Mouse (Mus musculus): ENCODE results near the gene Pkdrej. TPM values are rescaled to one million over a fixed set of nuclear protein-coding genes. Genes with fewer than 3 reads are reported as not detected.

Gene Pkdrej
- polyA plus RNA-seq, 1 experiment from 2014 or later: 0.06 TPM

- H3K9me3 ChIP-seq: no peaks in the 10 kb centered on the region
- H3K4me2 ChIP-seq (replicated peaks): no peak overlapping the region
- 79% methylated on average over 6 of the region's 6 CpGs for WGBS
- no peak for ATAC-seq (ENCODE audit: low FRiP score, low read depth)
- peaks cover 7% of the 10 kb centered on the region for H3K4me1 ChIP-seq
- H3K27ac ChIP-seq: no peak overlapping the region
- H3K36me3 ChIP-seq: no peaks in the 10 kb centered on the region
- H3K27me3 ChIP-seq (replicated peaks): no peaks in the 10 kb centered on the region
- no peak overlapping the region for H3K4me3 ChIP-seq
- H3K9ac ChIP-seq: no peak overlapping the region
These were observed 13.5 kb downstream of the Pkdrej start for GRCm38 (mm10) chr15:85808031-85808430.

DNA sequence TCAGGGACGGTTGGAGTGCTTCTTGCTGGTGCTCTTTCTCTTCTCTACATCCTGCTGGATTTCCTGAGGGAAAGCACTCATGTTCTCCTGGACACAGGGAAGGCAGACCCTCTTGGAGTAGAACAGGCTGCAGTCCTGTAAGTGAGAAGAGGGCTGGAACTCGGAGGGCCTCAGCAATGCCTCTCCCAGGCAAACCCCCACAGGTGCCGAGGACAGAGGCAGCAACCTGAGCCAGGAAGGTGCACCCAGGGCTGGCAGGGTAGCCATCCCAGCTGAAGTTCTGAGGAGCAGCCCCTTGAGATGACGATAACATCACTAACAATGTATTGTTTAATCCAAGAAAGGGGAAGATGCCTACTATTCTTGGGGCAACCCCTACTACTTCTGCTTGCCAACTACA lies 14.1 kb downstream of the Pkdrej start:
- 80% methylated on average over 4 of the region's 4 CpGs for WGBS
- peaks cover 7% of the 10 kb centered on the region for H3K4me1 ChIP-seq
- H3K9me3 ChIP-seq: no peaks in the 10 kb centered on the region
- no peak overlapping the region for H3K4me3 ChIP-seq
- H3K4me2 ChIP-seq (replicated peaks): no peak overlapping the region
- no peak for ATAC-seq (ENCODE audit: low FRiP score, low read depth)
- H3K36me3 ChIP-seq: no peaks in the 10 kb centered on the region
- no peak overlapping the region for H3K27ac ChIP-seq
- no peak overlapping the region for H3K9ac ChIP-seq
- H3K27me3 ChIP-seq (replicated peaks): no peaks in the 10 kb centered on the region

- WGBS: 88% methylated on average over 4 of the region's 4 CpGs
- Histone ChIP-seq H3K4me1 (peaks cover 7% of the 10 kb centered on the region), H3K27ac (no peak overlapping the region), H3K36me3 (no peaks in the 10 kb centered on the region), H3K4me2 (replicated peaks) (no peak overlapping the region), H3K27me3 (replicated peaks) (no peaks in the 10 kb centered on the region), H3K9me3 (no peaks in the 10 kb centered on the region), H3K9ac (no peak overlapping the region), H3K4me3 (no peak overlapping the region)
- no peak for ATAC-seq (ENCODE audit: low FRiP score, low read depth)
These were observed 14.6 kb downstream of the Pkdrej start for GRCm38 (mm10) chr15:85806886-85807285.

GRCm38 (mm10) chr15:85802931-85803330 lies 18.6 kb downstream of the Pkdrej start:
- Histone ChIP-seq H3K4me2 (replicated peaks) (no peak overlapping the region), H3K9me3 (no peaks in the 10 kb centered on the region), H3K36me3 (no peaks in the 10 kb centered on the region), H3K27me3 (replicated peaks) (no peaks in the 10 kb centered on the region), H3K9ac (no peak overlapping the region), H3K4me1 (no peaks in the 10 kb centered on the region), H3K4me3 (no peak overlapping the region), H3K27ac (no peak overlapping the region)
- ATAC-seq (ENCODE audit: low FRiP score, low read depth): no peak
- 79% methylated on average over 2 of the region's 2 CpGs for WGBS

DNA sequence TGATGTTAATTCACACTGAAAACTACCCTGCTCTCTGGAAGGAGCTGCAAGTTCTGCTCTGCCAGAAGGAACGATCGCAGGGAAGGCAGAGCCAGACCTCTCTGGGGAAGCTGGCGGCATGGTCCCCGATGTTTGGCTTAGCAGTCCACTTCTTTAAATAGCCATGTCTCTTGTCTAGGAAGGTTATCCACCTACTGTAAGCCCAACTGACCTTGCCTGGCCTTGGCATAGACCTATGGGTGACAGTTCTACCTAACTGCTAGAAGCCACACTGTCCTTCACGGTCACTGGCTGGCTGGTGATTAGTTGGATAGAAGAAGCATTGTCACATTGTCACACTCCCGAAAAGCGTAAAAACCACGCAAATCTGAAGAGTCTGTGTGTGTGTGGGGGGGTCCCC lies 22.9 kb downstream of the Pkdrej start:
- Histone ChIP-seq H3K27ac (no peak overlapping the region), H3K9ac (no peak overlapping the region), H3K27me3 (replicated peaks) (no peaks in the 10 kb centered on the region), H3K4me1 (no peaks in the 10 kb centered on the region), H3K4me3 (no peak overlapping the region), H3K9me3 (no peaks in the 10 kb centered on the region), H3K4me2 (replicated peaks) (no peak overlapping the region), H3K36me3 (no peaks in the 10 kb centered on the region)
- no peak for ATAC-seq (ENCODE audit: low FRiP score, low read depth)
- 91% methylated on average over 8 of the region's 8 CpGs for WGBS

DNA sequence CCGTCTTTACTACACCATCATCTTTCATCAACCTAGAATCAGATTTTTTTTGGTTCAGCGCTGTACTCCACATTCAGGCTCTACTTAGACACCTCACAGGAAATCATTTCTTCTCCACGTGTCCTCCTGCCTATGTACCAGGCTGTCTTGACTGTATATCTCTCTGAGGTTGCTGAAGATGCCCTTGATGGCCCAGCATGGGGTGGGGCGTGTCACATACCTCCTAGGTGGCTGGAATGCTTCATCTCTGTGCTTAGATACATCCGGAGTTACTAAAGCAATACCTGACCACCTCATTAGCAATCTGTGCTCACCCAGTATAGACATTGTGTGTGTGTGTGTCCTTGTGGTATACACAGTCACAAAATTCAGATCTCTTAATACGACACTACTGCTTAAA lies 26.0 kb downstream of the Pkdrej start:
- WGBS: 87% methylated on average over 6 of the region's 6 CpGs
- ATAC-seq (ENCODE audit: low FRiP score, low read depth): no peak
- Histone ChIP-seq H3K4me1 (no peaks in the 10 kb centered on the region), H3K27me3 (replicated peaks) (no peaks in the 10 kb centered on the region), H3K9me3 (no peaks in the 10 kb centered on the region), H3K36me3 (no peaks in the 10 kb centered on the region), H3K4me3 (no peak overlapping the region), H3K4me2 (replicated peaks) (no peak overlapping the region), H3K9ac (no peak overlapping the region), H3K27ac (no peak overlapping the region)

GRCm38 (mm10) chr15:85792819-85793218 lies 28.7 kb downstream of the Pkdrej start:
- Histone ChIP-seq H3K4me3 (no peak overlapping the region), H3K4me1 (no peaks in the 10 kb centered on the region), H3K27me3 (replicated peaks) (no peaks in the 10 kb centered on the region), H3K4me2 (replicated peaks) (no peak overlapping the region), H3K27ac (no peak overlapping the region), H3K9me3 (no peaks in the 10 kb centered on the region), H3K36me3 (no peaks in the 10 kb centered on the region), H3K9ac (no peak overlapping the region)
- WGBS: 82% methylated on average over 1 of the region's 1 CpGs
- ATAC-seq (ENCODE audit: low FRiP score, low read depth): no peak

GRCm38 (mm10) chr15:85791449-85791848 lies 30.1 kb downstream of the Pkdrej start:
- H3K4me1 ChIP-seq: no peaks in the 10 kb centered on the region
- no peak overlapping the region for H3K4me3 ChIP-seq
- H3K36me3 ChIP-seq: no peaks in the 10 kb centered on the region
- no peak overlapping the region for H3K27ac ChIP-seq
- H3K4me2 ChIP-seq (replicated peaks): no peak overlapping the region
- ATAC-seq (ENCODE audit: low FRiP score, low read depth): no peak
- 84% methylated on average over 4 of the region's 4 CpGs for WGBS
- no peak overlapping the region for H3K9ac ChIP-seq
- no peaks in the 10 kb centered on the region for H3K27me3 ChIP-seq (replicated peaks)
- H3K9me3 ChIP-seq: no peaks in the 10 kb centered on the region

DNA sequence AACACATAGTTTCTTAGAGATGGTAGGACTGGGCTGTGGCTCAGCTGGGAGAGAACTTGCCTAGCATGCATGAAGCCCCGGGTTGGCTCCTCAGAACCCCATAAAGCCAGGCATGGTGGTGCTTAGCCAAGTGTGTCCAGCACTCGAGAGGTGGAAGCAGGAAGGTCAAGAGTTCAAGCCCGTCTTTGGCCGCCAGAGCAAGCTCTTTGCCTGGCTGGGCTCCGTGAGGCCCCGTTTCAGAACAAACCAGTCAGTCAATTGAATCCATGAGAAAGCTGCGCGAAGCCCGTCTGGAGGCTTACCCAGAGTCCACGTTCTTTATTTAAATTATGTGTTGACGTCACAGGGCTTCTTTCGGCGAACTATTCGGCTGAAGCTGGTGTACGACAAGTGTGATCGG lies 32.9 kb downstream of the Pkdrej start:
- H3K9me3 ChIP-seq: no peaks in the 10 kb centered on the region
- H3K4me1 ChIP-seq: no peaks in the 10 kb centered on the region
- H3K27me3 ChIP-seq (replicated peaks): no peaks in the 10 kb centered on the region
- no peak overlapping the region for H3K4me2 ChIP-seq (replicated peaks)
- H3K4me3 ChIP-seq: no peak overlapping the region
- H3K9ac ChIP-seq: no peak overlapping the region
- WGBS: 80% methylated on average over 16 of the region's 16 CpGs
- H3K27ac ChIP-seq: no peak overlapping the region
- no peak for ATAC-seq (ENCODE audit: low FRiP score, low read depth)
- no peaks in the 10 kb centered on the region for H3K36me3 ChIP-seq

DNA sequence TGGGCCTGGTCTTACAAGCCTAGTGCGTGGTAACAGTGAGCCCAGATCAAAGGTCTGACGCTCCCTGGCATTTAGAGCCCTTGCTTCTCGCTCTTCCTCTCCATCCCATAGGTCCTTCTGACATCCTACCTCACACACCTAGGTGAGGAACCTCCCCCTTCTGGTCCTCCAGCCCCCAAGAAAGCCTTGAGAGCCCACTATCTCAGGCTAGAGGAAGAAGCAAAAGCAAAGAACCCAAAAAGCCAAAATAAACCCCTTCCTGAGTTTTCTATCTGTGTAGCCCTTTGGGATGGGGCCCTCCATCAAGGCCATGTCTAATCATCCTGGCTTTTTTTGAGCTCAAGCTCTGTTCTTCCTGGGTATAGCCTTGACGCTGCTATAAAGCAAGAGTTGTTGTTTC lies 33.5 kb downstream of the Pkdrej start:
- no peak overlapping the region for H3K4me2 ChIP-seq (replicated peaks)
- H3K36me3 ChIP-seq: no peaks in the 10 kb centered on the region
- no peaks in the 10 kb centered on the region for H3K27me3 ChIP-seq (replicated peaks)
- no peak overlapping the region for H3K9ac ChIP-seq
- WGBS: 88% methylated on average over 4 of the region's 4 CpGs
- no peak overlapping the region for H3K27ac ChIP-seq
- ATAC-seq (ENCODE audit: low FRiP score, low read depth): no peak
- H3K9me3 ChIP-seq: no peaks in the 10 kb centered on the region
- H3K4me1 ChIP-seq: no peaks in the 10 kb centered on the region
- H3K4me3 ChIP-seq: no peak overlapping the region

DNA sequence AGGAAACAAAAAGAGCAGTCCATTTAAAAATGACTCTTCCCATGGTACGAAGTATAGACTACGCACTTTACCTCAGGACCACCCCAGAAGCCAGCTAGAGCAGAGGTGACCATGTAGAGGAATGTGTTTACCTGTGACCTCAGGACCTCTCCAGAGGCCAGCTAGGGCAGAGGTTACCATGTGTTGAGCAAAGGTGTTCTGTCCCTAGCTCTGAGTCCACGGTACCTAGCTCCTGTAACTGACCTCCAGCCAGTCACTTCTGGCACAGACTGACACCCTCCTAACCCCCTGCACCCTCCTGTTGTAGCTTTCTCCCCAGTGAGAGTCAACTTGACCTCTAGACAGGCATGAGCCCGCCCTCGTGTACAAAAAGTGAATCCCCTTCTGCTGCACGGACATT lies 34.1 kb downstream of the Pkdrej start:
- no peaks in the 10 kb centered on the region for H3K9me3 ChIP-seq
- H3K27me3 ChIP-seq (replicated peaks): no peaks in the 10 kb centered on the region
- no peaks in the 10 kb centered on the region for H3K36me3 ChIP-seq
- ATAC-seq (ENCODE audit: low FRiP score, low read depth): no peak
- no peak overlapping the region for H3K27ac ChIP-seq
- no peak overlapping the region for H3K4me3 ChIP-seq
- no peak overlapping the region for H3K4me2 ChIP-seq (replicated peaks)
- H3K4me1 ChIP-seq: no peaks in the 10 kb centered on the region
- H3K9ac ChIP-seq: no peak overlapping the region
- WGBS: 91% methylated on average over 6 of the region's 6 CpGs

DNA sequence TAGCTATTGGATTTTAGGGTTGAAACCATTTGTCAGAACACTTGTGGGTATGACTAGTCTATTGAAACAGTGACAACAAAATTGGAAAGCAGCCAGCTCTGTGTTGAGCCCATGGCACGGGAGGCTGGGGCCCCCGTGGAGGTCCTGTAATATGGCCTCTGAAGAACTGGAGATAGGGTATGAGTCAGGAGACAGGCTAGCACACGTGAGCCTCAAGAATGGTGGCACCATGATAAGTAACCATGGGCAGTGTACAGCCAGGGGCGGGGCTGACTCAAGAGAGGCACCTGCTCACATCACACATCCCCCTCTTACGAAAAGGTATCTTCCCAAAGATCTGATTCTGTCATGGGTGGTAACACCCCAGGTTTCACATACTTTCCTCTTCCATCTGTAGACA lies 34.8 kb downstream of the Pkdrej start:
- Histone ChIP-seq H3K9me3 (no peaks in the 10 kb centered on the region), H3K27ac (no peak overlapping the region), H3K4me2 (replicated peaks) (no peak overlapping the region), H3K36me3 (no peaks in the 10 kb centered on the region), H3K9ac (no peak overlapping the region), H3K4me3 (no peak overlapping the region), H3K27me3 (replicated peaks) (no peaks in the 10 kb centered on the region), H3K4me1 (no peaks in the 10 kb centered on the region)
- ATAC-seq (ENCODE audit: low FRiP score, low read depth): no peak
- WGBS: 85% methylated on average over 5 of the region's 5 CpGs

- Histone ChIP-seq H3K36me3 (no peaks in the 10 kb centered on the region), H3K4me1 (no peaks in the 10 kb centered on the region), H3K27ac (no peak overlapping the region), H3K27me3 (replicated peaks) (no peaks in the 10 kb centered on the region), H3K4me3 (no peak overlapping the region), H3K4me2 (replicated peaks) (no peak overlapping the region), H3K9ac (no peak overlapping the region), H3K9me3 (no peaks in the 10 kb centered on the region)
- no peak for ATAC-seq (ENCODE audit: low FRiP score, low read depth)
- WGBS: 88% methylated on average over 3 of the region's 3 CpGs
These were observed 37.2 kb downstream of the Pkdrej start for GRCm38 (mm10) chr15:85784341-85784740.

GRCm38 (mm10) chr15:85783146-85783545 lies 38.4 kb downstream of the Pkdrej start:
- H3K4me3 ChIP-seq: no peak overlapping the region
- H3K36me3 ChIP-seq: no peaks in the 10 kb centered on the region
- no peak overlapping the region for H3K4me2 ChIP-seq (replicated peaks)
- WGBS: 91% methylated on average over 4 of the region's 4 CpGs
- H3K9me3 ChIP-seq: no peaks in the 10 kb centered on the region
- no peaks in the 10 kb centered on the region for H3K27me3 ChIP-seq (replicated peaks)
- H3K27ac ChIP-seq: no peak overlapping the region
- no peaks in the 10 kb centered on the region for H3K4me1 ChIP-seq
- ATAC-seq (ENCODE audit: low FRiP score, low read depth): no peak
- no peak overlapping the region for H3K9ac ChIP-seq
